Mouse (Mus musculus) left cerebral cortex, postnatal 14 days (tissue): Measurements from ENCODE around the gene Wdr13. TPM values are rescaled to one million over a fixed set of nuclear protein-coding genes. Genes with fewer than 3 reads are reported as not detected.

ENCODE experiments used
- total RNA-seq, 2 experiments: library from RNA; stranded (reverse); gene quantifications; 2 replicates each; pipeline ENCODE4 v1.2.3; 2021

The Wdr13 gene
- total RNA-seq, 2 experiments from 2014 or later = 216 to 236 TPM

Other genes with a start within 250 kb of the Wdr13 start
- 10 to 100 TPM; 46.3 to 56.3 TPM for gene Slc35a2, start 248.9 kb downstream of the Wdr13 start, total RNA-seq
- 10 to 100 TPM; 79.9 to 80.4 TPM for gene Pqbp1, start 233.6 kb downstream of the Wdr13 start, total RNA-seq
- gene Timm17b, start 233.5 kb downstream of the Wdr13 start, total RNA-seq = 10 to 100 TPM; 25.8 to 28.6 TPM
- gene Gm10491, start 225.1 kb downstream of the Wdr13 start, total RNA-seq = not detected
- gene Gm10490, start 223.3 kb downstream of the Wdr13 start, total RNA-seq = not detected
- gene Pcsk1n, start 213.1 kb downstream of the Wdr13 start, total RNA-seq = 100 to 1,000 TPM; 329 to 351 TPM
- not detected for gene Eras, start 204.3 kb downstream of the Wdr13 start, total RNA-seq
- gene Hdac6, start 185.0 kb downstream of the Wdr13 start, total RNA-seq = 10 to 100 TPM; 53.4 to 60.1 TPM
- not detected for gene Gata1, start 154.8 kb downstream of the Wdr13 start, total RNA-seq
- under 1 TPM in 1 of 2 experiments, not detected in 1; 0.75 TPM for gene Glod5, start 114.4 kb downstream of the Wdr13 start, total RNA-seq
- gene Suv39h1, start 58.1 kb downstream of the Wdr13 start, total RNA-seq = 10 to 100 TPM; 27.2 to 30.8 TPM
- gene Was, start 42.4 kb downstream of the Wdr13 start, total RNA-seq = 1 to 10 TPM; 1.1 to 2.9 TPM
- gene Rbm3, start 13.0 kb upstream of the Wdr13 start, total RNA-seq = 100 to 1,000 TPM; 198 to 216 TPM
- gene Tbc1d25, start 43.3 kb upstream of the Wdr13 start, total RNA-seq = 10 to 100 TPM; 15.7 to 16.3 TPM
- 10 to 100 TPM; 31.7 to 33.3 TPM for gene Ebp, start 60.6 kb upstream of the Wdr13 start, total RNA-seq
- 10 to 100 TPM; 83.2 to 83.3 TPM for gene Porcn, start 73.6 kb upstream of the Wdr13 start, total RNA-seq
- 10 to 100 TPM; 22.7 to 25.9 TPM for gene Ftsj1, start 119.5 kb upstream of the Wdr13 start, total RNA-seq
- 10 to 100 TPM; 11.9 to 12.7 TPM for gene Slc38a5, start 138.2 kb upstream of the Wdr13 start, total RNA-seq
- gene Ssxb10, start 194.5 kb upstream of the Wdr13 start, total RNA-seq = not detected
- not detected for gene Ssxb9, start 234.1 kb upstream of the Wdr13 start, total RNA-seq